Mouse (Mus musculus) stomach, adult 2 months (tissue): ENCODE measurements around the gene Tceal8. TPM values are rescaled to one million over a fixed set of nuclear protein-coding genes. Genes with fewer than 3 reads are reported as not detected.

Experiments
- polyA plus RNA-seq: library from polyadenylated mRNA; depleted of rRNA; stranded (reverse); fragments of >200 nt; gene quantifications from 2 replicates; pipeline ENCODE4 v1.2.3, GENCODE M21; 2012; rRNA removed

Tceal8 gene
- polyA plus RNA-seq = 0.25 and 0.27 TPM in 2 replicates

DNA sequence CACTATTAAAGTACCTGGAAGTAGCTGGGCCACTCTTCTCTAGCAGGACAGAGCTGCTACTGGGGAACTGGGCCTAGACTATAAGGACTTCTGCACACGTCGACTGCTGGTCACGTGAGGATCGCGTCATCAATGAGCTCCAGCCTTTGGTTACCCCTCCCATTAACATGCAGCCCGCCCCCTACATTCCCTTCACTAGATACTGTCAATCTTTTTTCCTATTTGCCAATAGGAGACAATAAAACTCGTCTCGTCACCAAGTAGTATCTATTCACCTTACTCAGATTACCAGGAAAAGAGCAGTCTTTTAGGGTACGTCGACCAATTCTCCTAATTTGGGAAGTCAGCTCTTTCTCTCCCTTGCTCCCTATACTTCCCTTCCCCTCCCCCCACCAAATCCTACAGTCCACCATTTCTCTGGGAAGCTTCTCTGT, at the start of gene Tceal8:
Gene Tceal8 (minus strand): TSS at position 225 of the 434 bp plus-strand sequence.

GRCm38 (mm10) chrX:136214729-136215677, 42.9 kb upstream of the Tceal8 start, which contains the start of the genes Tceal7 and Bex1:
Tceal7 (plus strand) TSS chrX:136214779.
Bex1 (minus strand) TSS chrX:136215513.

DNA sequence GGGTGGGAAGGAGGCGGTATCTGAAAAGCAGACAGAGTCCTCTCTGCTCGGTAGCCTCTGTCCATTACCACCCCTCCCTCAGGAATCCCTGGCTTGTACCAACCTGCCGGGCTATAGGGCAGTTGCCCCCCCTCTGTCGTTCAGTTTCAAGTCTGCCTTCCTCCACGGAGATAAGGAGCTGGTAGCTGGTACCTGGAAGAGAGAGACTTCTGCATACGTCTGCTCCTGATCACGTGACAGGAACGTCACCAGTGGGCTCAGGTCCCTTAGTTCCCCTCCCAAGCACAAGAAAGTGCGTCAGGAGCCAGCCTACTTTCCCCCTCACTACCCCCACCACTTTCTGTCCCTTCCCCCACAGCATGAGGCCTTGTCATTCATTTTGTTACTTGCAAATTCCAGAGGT, 31.5 kb upstream of the Tceal8 start, which contains the start of gene Tceal5:
Gene Tceal5 (minus strand): TSS at position 213 of the 403 bp plus-strand sequence.

DNA sequence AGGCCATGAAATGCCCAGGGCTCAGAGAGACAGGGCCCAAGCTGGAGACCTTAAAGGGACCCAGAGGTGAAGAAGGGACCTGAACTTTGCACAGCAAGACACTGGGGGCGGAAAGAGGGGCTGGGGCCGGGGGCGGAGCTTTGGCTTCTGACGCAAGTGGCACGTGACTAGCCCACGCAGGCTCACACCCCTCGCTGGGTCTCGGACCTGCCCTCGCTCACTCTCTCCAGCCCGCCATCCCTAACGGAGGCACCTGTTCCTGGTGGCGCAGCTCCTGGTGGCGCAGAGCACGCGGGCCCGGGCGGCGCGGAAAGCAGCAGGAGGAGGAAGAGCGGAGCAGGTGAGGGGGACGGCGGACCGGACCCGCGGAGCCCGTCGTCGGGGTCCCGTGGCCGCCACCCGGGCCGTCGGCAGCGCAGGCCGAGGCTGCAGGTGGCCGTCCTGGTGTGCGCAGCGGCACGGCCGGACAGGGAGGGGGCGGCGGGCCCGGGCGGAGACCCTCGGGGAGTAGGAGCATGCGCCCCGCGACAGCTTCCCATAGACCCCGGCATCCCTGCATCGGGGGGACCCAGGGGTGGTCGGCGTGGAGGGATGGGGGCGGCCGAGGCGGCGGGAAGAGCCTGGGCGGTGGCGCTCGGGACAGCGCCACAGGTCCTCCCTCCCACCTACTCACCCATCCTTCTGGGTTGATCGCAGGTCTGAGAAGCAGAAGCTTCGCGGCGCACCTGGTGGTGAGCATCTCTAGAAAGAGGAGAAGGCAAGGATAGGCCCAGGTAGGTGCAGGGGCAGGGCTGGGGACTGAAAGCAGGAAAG, 33.1 kb downstream of the Tceal8 start, which contains the start of gene Bex4:
Gene Bex4 (plus strand): TSS at position 170 of the 813 bp plus-strand sequence.

Other genes with a start within 250 kb of the Tceal8 start
- gene Arxes2, start 178.5 kb downstream of the Tceal8 start, polyA plus RNA-seq = 1.5 and 1.9 TPM in 2 replicates
- gene Arxes1, start 139.0 kb downstream of the Tceal8 start, polyA plus RNA-seq = 0.57 and 1.1 TPM in 2 replicates
- 1.1 and 1.6 TPM in 2 replicates for gene Bex2, start 104.1 kb downstream of the Tceal8 start, polyA plus RNA-seq
- 0.02 and 0.04 TPM in 2 replicates for gene Nxf3, start 87.1 kb downstream of the Tceal8 start, polyA plus RNA-seq
- 0.25 and 0.40 TPM in 2 replicates for gene Bex4, start 33.3 kb downstream of the Tceal8 start, polyA plus RNA-seq
- gene Tceal5, start 31.5 kb upstream of the Tceal8 start, polyA plus RNA-seq = 0.28 TPM in 1 of 2 replicates, not detected in the other
- not detected in 2 replicates for gene Tceal7, start 42.4 kb upstream of the Tceal8 start, polyA plus RNA-seq
- gene Bex1, start 43.2 kb upstream of the Tceal8 start, polyA plus RNA-seq = 0.24 and 0.53 TPM in 2 replicates
- 1.8 and 2.1 TPM in 2 replicates for gene Tceal9, start 72.7 kb upstream of the Tceal8 start, polyA plus RNA-seq
- 7.9 and 8.0 TPM in 2 replicates for gene Bex3, start 97.9 kb upstream of the Tceal8 start, polyA plus RNA-seq